In genomic region chr10:96617951-96618575, GRCm38 (mm10) we compare ENCODE assay signal across 8 mouse cellular contexts. TPM values are rescaled to one million over a fixed set of nuclear protein-coding genes. Genes with fewer than 3 reads are reported as not detected.
DNase-seq lines count a peak whose midpoint lies in the region; ATAC-seq lines count a peak whose summit lies in the region.

No protein-coding gene starts in this region.

- H3K4me2 ChIP-seq in hindbrain, embryonic 12.5 days (replicated peaks) = peak overlapping the region; percentile 56

- peaks cover 20% of the 10 kb centered on the region for H3K4me1 ChIP-seq in hindbrain, embryonic 12.5 days

- peak; percentile 85 for DNase-seq in NIH3T3 (ENCODE audit: low read depth)
- peak; percentile 80 to 81 for DNase-seq in cerebellum, postnatal 14 days
- DNase-seq in frontal cortex, postnatal 14 days (ENCODE audit: low spot score in 2 of 2) = peak; percentile 55 to 63
- peak; percentile 67 to 69 for DNase-seq in layer of hippocampus, postnatal 14 days (ENCODE audit: low spot score in 2 of 2)
- DNase-seq in lung, postnatal 10 days = peak; percentile 92
- peak; percentile 58 for DNase-seq in ovary, postnatal 14 days (ENCODE audit: low spot score)
- peak; percentile 90 for DNase-seq in thymus, postnatal 25 days

- 0% methylated on average over 29 of the region's 29 CpGs for WGBS in hindbrain, embryonic 12.5 days

- peaks cover 14% of the 10 kb centered on the region for H3K36me3 ChIP-seq in hindbrain, embryonic 12.5 days

- H3K27ac ChIP-seq in hindbrain, embryonic 12.5 days = peak overlapping the region; percentile 97

- H3K4me3 ChIP-seq in hindbrain, embryonic 12.5 days = peak overlapping the region; percentile 99

- no peaks in the 10 kb centered on the region for H3K27me3 ChIP-seq in hindbrain, embryonic 12.5 days

- H3K9me3 ChIP-seq in hindbrain, embryonic 12.5 days (replicated peaks) = 0 out of 2 replicates have a peak, but pooled peaks cover 3% of the 10 kb centered on the region

- peak overlapping the region; percentile 99 for H3K9ac ChIP-seq in hindbrain, embryonic 12.5 days

- peak; percentile 17; the same call in 1 of the 2 replicates for ATAC-seq in hindbrain, embryonic 12.5 days (ENCODE audit: low FRiP score)

RNA-seq across cellular contexts. Expression of gene Btg1, which starts 1.3 kb away (rescaled TPM):
- 69.1 and 69.6 TPM in 2 replicates for polyA plus RNA-seq in hindbrain, embryonic 12.5 days (2016; fragmentation: Nextera tagmentation; extraction: Ambion mirVana)
- total RNA-seq in layer of hippocampus, postnatal 14 days (2021) = 10 to 100 TPM; 38.1 to 38.6 TPM

Comparison
In these comparisons a context has a peak if more than half of its experiments do, and no peak if none do; other contexts are left out.
1. Peak in every context shown above with its lines: DNase-seq, ATAC-seq, H3K4me3 ChIP-seq and H3K27ac ChIP-seq.